Mouse (Mus musculus) adrenal gland, postnatal 4 days (tissue): ENCODE results near the gene Efemp1. TPM values are rescaled to one million over a fixed set of nuclear protein-coding genes. Genes with fewer than 3 reads are reported as not detected.

Experiments
- DNase-seq, 2 experiments: peaks; one replicate each; pipeline ENCODE4 v3.0.0; 2021 to 2022; ENCODE audit warnings: low spot score in 2 of 2, mixed read lengths in 2 of 2
- total RNA-seq, 2 experiments: library from RNA; stranded (reverse); gene quantifications; 2 replicates each; pipeline ENCODE4 v1.2.3; 2021

The Efemp1 gene
- total RNA-seq, 2 experiments from 2014 or later: 14.4 to 15.4 TPM

DNA sequence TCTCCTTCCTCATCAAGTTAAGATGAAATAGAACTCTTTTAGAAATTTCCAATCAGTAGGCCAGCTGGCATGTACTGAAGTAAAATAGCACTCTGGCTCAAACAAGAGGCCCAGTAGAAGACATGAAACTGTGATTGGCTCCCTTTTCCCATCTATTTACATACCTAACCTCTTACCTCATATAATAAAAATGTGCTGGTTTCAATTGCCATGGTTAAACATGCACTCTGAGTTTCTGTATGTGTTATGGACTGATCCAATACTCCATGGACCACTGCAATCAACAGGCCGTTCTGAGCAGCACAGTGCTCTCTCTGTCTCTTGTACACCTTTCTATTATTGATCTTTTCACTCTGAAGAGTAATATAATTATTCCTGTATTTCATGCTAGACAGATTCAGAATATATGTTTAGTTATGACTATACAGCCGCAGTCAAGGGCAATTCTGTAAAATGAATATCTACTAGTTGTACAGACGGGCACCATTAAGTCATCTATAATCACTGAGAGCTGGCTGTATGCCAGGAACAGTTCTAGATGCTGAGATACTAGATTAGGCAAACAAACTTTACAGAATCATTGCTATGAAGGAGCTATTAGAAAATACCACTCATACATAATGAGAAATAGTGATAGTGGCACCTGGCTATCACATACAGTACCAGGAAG, 59.6 kb downstream of the Efemp1 start:
- no peak for DNase-seq

DNA sequence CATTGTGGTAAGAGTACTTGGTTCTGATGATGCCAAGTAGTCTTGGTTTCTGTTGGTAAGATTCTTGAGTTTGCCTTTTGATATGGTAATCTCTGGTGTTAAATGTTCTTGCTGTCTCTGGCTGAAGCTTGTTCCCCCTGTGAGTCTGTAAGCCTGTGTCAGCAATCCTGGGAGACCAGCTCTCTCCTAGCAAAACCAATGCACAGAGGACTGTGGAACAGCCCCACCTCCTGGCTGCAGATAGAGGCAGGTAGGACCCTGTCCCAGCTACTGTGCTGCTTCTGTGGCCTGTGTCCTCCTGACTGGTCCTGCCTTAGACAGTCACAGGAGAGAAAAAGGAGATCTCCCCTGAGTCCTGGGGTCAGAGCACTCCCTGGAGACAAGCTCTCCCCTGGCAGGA, 81.4 kb downstream of the Efemp1 start:
- no peak for DNase-seq

- no peak for DNase-seq
These were observed 86.6 kb downstream of the Efemp1 start for GRCm38 (mm10) chr11:28939651-28940050.

DNA sequence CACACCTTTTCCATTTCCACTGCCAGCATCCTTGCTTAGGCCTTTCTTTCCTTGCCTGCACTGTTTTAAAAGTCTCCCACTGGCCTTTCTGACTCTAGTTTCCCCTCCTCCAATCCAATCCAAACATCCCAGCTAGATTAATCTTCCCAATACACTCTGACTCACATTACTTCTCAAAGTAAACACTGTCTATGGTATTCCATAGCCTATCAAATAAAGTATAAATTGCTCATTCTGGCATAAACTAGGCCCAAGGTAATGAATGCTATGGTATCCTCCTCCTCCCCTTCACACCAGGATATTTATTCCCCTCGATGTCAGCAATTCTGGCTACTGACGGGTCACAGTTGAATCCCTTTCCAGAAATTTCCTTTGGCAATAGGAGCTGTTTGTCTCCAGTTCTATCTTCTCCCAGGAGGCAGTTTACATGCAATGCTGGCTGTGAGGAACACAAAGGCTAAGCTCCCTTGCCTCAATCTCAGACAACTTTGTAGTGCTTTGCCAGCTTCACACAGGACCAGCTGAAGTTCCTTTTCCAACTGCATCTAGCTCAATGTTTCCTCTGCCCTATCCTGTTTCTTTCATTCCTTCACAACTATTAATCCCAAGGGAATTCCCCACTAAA, 98.7 kb downstream of the Efemp1 start:
- DNase-seq: no peak

DNA sequence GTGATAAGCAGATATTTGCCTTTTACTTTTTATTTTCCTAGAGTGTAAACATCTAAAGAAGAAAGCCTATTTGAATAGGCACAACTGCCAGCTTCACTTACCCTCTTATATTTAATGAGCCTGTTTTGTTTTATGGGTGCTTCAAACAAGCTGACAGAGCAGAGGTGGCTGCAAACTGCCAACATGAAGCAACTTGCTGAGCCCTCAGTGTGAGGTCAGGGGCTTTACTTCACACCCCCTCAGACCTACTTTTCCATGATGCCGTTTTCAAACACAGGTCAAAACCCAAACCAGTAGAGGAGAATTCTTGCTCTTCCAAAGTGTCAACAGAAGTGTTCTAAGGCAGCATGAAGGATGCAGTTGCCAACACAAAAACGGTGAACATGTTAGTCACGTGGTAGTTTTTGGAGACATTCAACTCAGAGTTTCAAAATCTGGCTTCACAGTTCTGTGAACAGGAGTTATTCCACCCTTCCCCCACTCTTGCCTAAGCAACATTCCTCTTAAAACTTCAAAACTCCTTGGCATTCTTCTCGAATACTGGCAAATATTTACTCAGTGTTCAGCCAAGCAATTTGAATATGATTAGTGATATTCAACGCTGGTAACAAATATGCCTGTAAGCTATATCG, 101.8 kb downstream of the Efemp1 start:
- no peak for DNase-seq

GRCm38 (mm10) chr11:28955305-28955701, 102.3 kb downstream of the Efemp1 start:
- no peak for DNase-seq

- DNase-seq: no peak
These were observed 108.4 kb downstream of the Efemp1 start for GRCm38 (mm10) chr11:28961381-28961780.
